Mouse (Mus musculus) hindbrain, embryonic 13.5 days (tissue): ENCODE data around the gene Cx3cr1. TPM values are rescaled to one million over a fixed set of nuclear protein-coding genes. Genes with fewer than 3 reads are reported as not detected.

ENCODE experiments used
- ATAC-seq: fragments of 200-750 bp; cut with Nextera tagmentation; 2 replicates; pipeline ENCODE4 v1.8.0; 2017; ENCODE audit warnings: moderate TSS enrichment; ENCODE audit not compliant: low FRiP score
- H3K27ac ChIP-seq: fragments of 300-500 bp; sonication (generic); 2 replicates; pipeline ENCODE4 v1.5.1; 2015; ENCODE audit warnings: inconsistent platforms, mild to moderate bottlenecking, moderate library complexity
- H3K27me3 ChIP-seq: fragments of 300-500 bp; sonication (generic); 2 replicates; pipeline ENCODE4 v1.6.1; 2015; ENCODE audit warnings: mild to moderate bottlenecking, inconsistent platforms
- H3K36me3 ChIP-seq: fragments of 300-500 bp; sonication (generic); 2 replicates; pipeline ENCODE4 v1.6.1; 2015; ENCODE audit warnings: mild to moderate bottlenecking, inconsistent platforms
- H3K4me1 ChIP-seq: fragments of 300-500 bp; sonication (generic); replicated peaks from 2 replicates; pipeline ENCODE4 v1.6.1; 2015; ENCODE audit warnings: inconsistent platforms
- H3K4me2 ChIP-seq: fragments of 300-500 bp; sonication (generic); 2 replicates; pipeline ENCODE4 v1.6.1; 2015; ENCODE audit warnings: inconsistent platforms, mild to moderate bottlenecking, moderate library complexity
- H3K4me3 ChIP-seq: fragments of 300-500 bp; sonication (generic); 2 replicates; pipeline ENCODE4 v1.5.1; 2015; ENCODE audit warnings: mild to moderate bottlenecking, inconsistent platforms
- H3K9ac ChIP-seq: fragments of 300-500 bp; sonication (generic); 2 replicates; pipeline ENCODE4 v1.6.1; 2015; ENCODE audit warnings: mild to moderate bottlenecking, inconsistent platforms
- H3K9me3 ChIP-seq: fragments of 300-500 bp; sonication (generic); 2 replicates; pipeline ENCODE4 v1.6.1; 2016; ENCODE audit warnings: inconsistent platforms
- WGBS: fragments of 180-500 bp; shearing (Covaris S2); methylation state at CpG from one replicate; pipeline ENCODE4 v1.1.7; 2015; 5-methylcytosine and 5-hydroxymethylcytosine counted together
- polyA plus RNA-seq: library from polyadenylated mRNA; unstranded; fragments of >200 nt; fragmentation: Nextera tagmentation; extraction: Ambion mirVana; gene quantifications from 2 replicates; pipeline ENCODE4 v1.2.1, GENCODE M21; 2015

Gene Cx3cr1
- polyA plus RNA-seq, 1 experiment from 2014 or later = 9.5 TPM

GRCm38 (mm10) chr9:119852347-119853030 is 217.2 kb downstream of the Cx3cr1 start:
- WGBS = 46% methylated on average over 10 of the region's 10 CpGs

More at GRCm38 (mm10) chr9:119852347-119853030, 217.2 kb downstream of the Cx3cr1 start:
- Histone ChIP-seq H3K4me2 (no peak overlapping the region), H3K36me3 (no peaks in the 10 kb centered on the region), H3K27me3 (peaks cover 7% of the 10 kb centered on the region; the same call in 1 of the 2 replicates), H3K4me3 (no peak overlapping the region), H3K9ac (no peak overlapping the region), H3K9me3 (peaks cover 3% of the 10 kb centered on the region; the same call in 1 of the 2 replicates), H3K27ac (peak overlapping the region; percentile 42; the same call in 1 of the 2 replicates), H3K4me1 (peaks cover 24% of the 10 kb centered on the region)
- peak; percentile 43; the same call in 1 of the 2 replicates for ATAC-seq

Other genes with a start within 250 kb of the Cx3cr1 start
- gene Scn11a, start 244.4 kb downstream of the Cx3cr1 start, polyA plus RNA-seq = 0.04 and 0.14 TPM in 2 replicates
- 63.2 and 65.3 TPM in 2 replicates for gene Wdr48, start 175.0 kb downstream of the Cx3cr1 start, polyA plus RNA-seq
- gene Gorasp1, start 132.3 kb downstream of the Cx3cr1 start, polyA plus RNA-seq = 26.0 and 27.9 TPM in 2 replicates
- gene Ttc21a, start 132.3 kb downstream of the Cx3cr1 start, polyA plus RNA-seq = 0.65 and 1.2 TPM in 2 replicates
- gene Csrnp1, start 85.2 kb downstream of the Cx3cr1 start, polyA plus RNA-seq = 1.2 and 1.7 TPM in 2 replicates
- gene Xirp1, start 46.3 kb downstream of the Cx3cr1 start, polyA plus RNA-seq = 0.04 and 0.09 TPM in 2 replicates
- not detected in 2 replicates for gene Ccr8, start 22.2 kb upstream of the Cx3cr1 start, polyA plus RNA-seq
- gene Slc25a38, start 40.5 kb upstream of the Cx3cr1 start, polyA plus RNA-seq = 35.5 and 42.2 TPM in 2 replicates
- gene Rpsa, start 57.8 kb upstream of the Cx3cr1 start, polyA plus RNA-seq = 905 and 920 TPM in 2 replicates
- not detected in 2 replicates for gene Mobp, start 79.8 kb upstream of the Cx3cr1 start, polyA plus RNA-seq
- 3.7 and 4.3 TPM in 2 replicates for gene Myrip, start 231.6 kb upstream of the Cx3cr1 start, polyA plus RNA-seq